Mouse (Mus musculus) forebrain, embryonic 10.5 days (tissue): ENCODE results near the gene Lpar1. TPM values are rescaled to one million over a fixed set of nuclear protein-coding genes. Genes with fewer than 3 reads are reported as not detected.
"Not testable (repeated sequence)": the region's sequence is repeated elsewhere in the genome, so short reads cannot be mapped to it uniquely, and the experiment has no call there.

Experiments used
- DNase-seq: peaks from one replicate; pipeline ENCODE4 v3.0.0-alpha.2; 2017; ENCODE audit warnings: low spot score; ENCODE audit errors: extremely low spot score
- H3K27ac ChIP-seq: fragments of 300-500 bp; sonication (generic); 2 replicates; pipeline ENCODE4 v1.5.1; 2016; ENCODE audit warnings: mild to moderate bottlenecking
- H3K27me3 ChIP-seq: fragments of 300-500 bp; sonication (generic); 2 replicates; pipeline ENCODE4 v1.6.1; 2016; ENCODE audit warnings: mild to moderate bottlenecking; ENCODE audit not compliant: poor library complexity, severe bottlenecking
- H3K36me3 ChIP-seq: fragments of 300-500 bp; sonication (generic); replicated peaks from 2 replicates; pipeline ENCODE4 v1.6.1; 2016; ENCODE audit warnings: mild to moderate bottlenecking, moderate library complexity
- H3K4me1 ChIP-seq: fragments of 300-500 bp; sonication (generic); 2 replicates; pipeline ENCODE4 v1.6.1; 2016
- H3K4me3 ChIP-seq: fragments of 300-500 bp; sonication (generic); 2 replicates; pipeline ENCODE4 v1.5.1; 2016; ENCODE audit warnings: mild to moderate bottlenecking, moderate library complexity
- H3K9me3 ChIP-seq: fragments of 300-500 bp; sonication (generic); 2 replicates; pipeline ENCODE4 v1.6.1; 2016; ENCODE audit warnings: mild to moderate bottlenecking, moderate library complexity
- WGBS: fragments of 180-500 bp; shearing (Covaris S2); methylation state at CpG from one replicate; pipeline ENCODE4 v1.1.7; 2016; 5-methylcytosine and 5-hydroxymethylcytosine counted together
- polyA plus RNA-seq: library from polyadenylated mRNA; unstranded; fragments of >200 nt; fragmentation: Nextera tagmentation; extraction: Ambion mirVana; gene quantifications from 2 replicates; pipeline ENCODE4 v1.2.1, GENCODE M21; 2016

Gene Lpar1
- polyA plus RNA-seq, 1 experiment from 2014 or later = 60.9 TPM

- H3K27me3 ChIP-seq = no peaks in the 10 kb centered on the region
- 89% methylated on average over 1 of the region's 1 CpGs for WGBS
- DNase-seq = no peak
Observed at GRCm38 (mm10) chr4:58562776-58563175, 9.1 kb upstream of the Lpar1 start.

GRCm38 (mm10) chr4:58557001-58557400 is 3.3 kb upstream of the Lpar1 start:
- 84% methylated on average over 3 of the region's 3 CpGs for WGBS

More at GRCm38 (mm10) chr4:58562776-58563175, 9.1 kb upstream of the Lpar1 start:
- no peak overlapping the region for H3K4me3 ChIP-seq
- no peaks in the 10 kb centered on the region for H3K9me3 ChIP-seq
- no peaks in the 10 kb centered on the region for H3K36me3 ChIP-seq
- H3K4me1 ChIP-seq = peaks cover 4% of the 10 kb centered on the region; the same call in 1 of the 2 replicates
- H3K27ac ChIP-seq = no peak overlapping the region

GRCm38 (mm10) chr4:58554359-58554838 is 701 bp upstream of the Lpar1 start:
- Histone ChIP-seq H3K36me3 (peaks cover 3% of the 10 kb centered on the region; the same call in 1 of the 2 replicates), H3K9me3 (no peaks in the 10 kb centered on the region), H3K4me3 (peak overlapping the region; percentile 76), H3K4me1 (peaks cover 54% of the 10 kb centered on the region), H3K27ac (peak overlapping the region; percentile 94), H3K27me3 (peaks cover 5% of the 10 kb centered on the region; the same call in 1 of the 2 replicates)
- no peak for DNase-seq
- 29% methylated on average over 10 of the region's 10 CpGs for WGBS

More at GRCm38 (mm10) chr4:58557001-58557400, 3.3 kb upstream of the Lpar1 start:
- Histone ChIP-seq H3K4me3 (no peak overlapping the region), H3K36me3 (no peaks in the 10 kb centered on the region), H3K27ac (no peak overlapping the region), H3K27me3 (no peaks in the 10 kb centered on the region), H3K4me1 (peaks cover 29% of the 10 kb centered on the region), H3K9me3 (no peaks in the 10 kb centered on the region)
- no peak for DNase-seq

GRCm38 (mm10) chr4:58552731-58553630 is 717 bp downstream of the Lpar1 start:
- under 1% methylated on average over 71 of the region's 71 CpGs for WGBS
- peaks cover 4% of the 10 kb centered on the region for H3K36me3 ChIP-seq
- H3K4me1 ChIP-seq = peaks cover 64% of the 10 kb centered on the region
- H3K4me3 ChIP-seq = peak overlapping the region; percentile 76
- peaks cover 5% of the 10 kb centered on the region; the same call in 1 of the 2 replicates for H3K27me3 ChIP-seq
- peak overlapping the region; percentile 94 for H3K27ac ChIP-seq
- DNase-seq = peak; percentile 75
- H3K9me3 ChIP-seq = no peaks in the 10 kb centered on the region

- Histone ChIP-seq H3K27ac (peak overlapping the region; percentile 94), H3K27me3 (peaks cover 5% of the 10 kb centered on the region; the same call in 1 of the 2 replicates), H3K4me3 (peak overlapping the region; percentile 76), H3K36me3 (peaks cover 11% of the 10 kb centered on the region), H3K9me3 (no peaks in the 10 kb centered on the region), H3K4me1 (peaks cover 68% of the 10 kb centered on the region)
- 4% methylated on average over 10 of the region's 10 CpGs for WGBS
- no peak for DNase-seq
Observed at GRCm38 (mm10) chr4:58552229-58552628, 1.5 kb downstream of the Lpar1 start.

GRCm38 (mm10) chr4:58551820-58552219 is 1.9 kb downstream of the Lpar1 start:
- Histone ChIP-seq H3K36me3 (peaks cover 12% of the 10 kb centered on the region), H3K27me3 (peaks cover 5% of the 10 kb centered on the region; the same call in 1 of the 2 replicates), H3K4me3 (peak overlapping the region; percentile 76), H3K27ac (peak overlapping the region; percentile 94), H3K4me1 (peaks cover 72% of the 10 kb centered on the region), H3K9me3 (no peaks in the 10 kb centered on the region)
- WGBS = under 1% methylated on average over 4 of the region's 4 CpGs
- DNase-seq = peak; percentile 88

GRCm38 (mm10) chr4:58547725-58548124 is 6.0 kb downstream of the Lpar1 start:
- peaks cover 48% of the 10 kb centered on the region for H3K36me3 ChIP-seq
- no peaks in the 10 kb centered on the region for H3K9me3 ChIP-seq
- peaks cover 5% of the 10 kb centered on the region; the same call in 1 of the 2 replicates for H3K27me3 ChIP-seq
- H3K27ac ChIP-seq = no peak overlapping the region
- 63% methylated on average over 9 of the region's 9 CpGs for WGBS
- H3K4me1 ChIP-seq = peaks cover 76% of the 10 kb centered on the region
- no peak for DNase-seq
- H3K4me3 ChIP-seq = no peak overlapping the region

- Histone ChIP-seq H3K4me3 (no peak overlapping the region), H3K4me1 (peaks cover 71% of the 10 kb centered on the region), H3K27me3 (peaks cover 5% of the 10 kb centered on the region; the same call in 1 of the 2 replicates), H3K36me3 (peaks cover 53% of the 10 kb centered on the region), H3K27ac (no peak overlapping the region), H3K9me3 (no peaks in the 10 kb centered on the region)
- WGBS = 90% methylated on average over 4 of the region's 4 CpGs
- no peak for DNase-seq
Observed at GRCm38 (mm10) chr4:58547273-58547565, 6.5 kb downstream of the Lpar1 start.

- peaks cover 5% of the 10 kb centered on the region; the same call in 1 of the 2 replicates for H3K27me3 ChIP-seq
- H3K36me3 ChIP-seq = peaks cover 58% of the 10 kb centered on the region
- peaks cover 65% of the 10 kb centered on the region for H3K4me1 ChIP-seq
- DNase-seq = peak; percentile 43
- H3K9me3 ChIP-seq = no peaks in the 10 kb centered on the region
- H3K4me3 ChIP-seq = no peak overlapping the region
- peak overlapping the region; percentile 72 for H3K27ac ChIP-seq
- 47% methylated on average over 11 of the region's 11 CpGs for WGBS
Observed at GRCm38 (mm10) chr4:58546441-58547272, 7.0 kb downstream of the Lpar1 start.

GRCm38 (mm10) chr4:58545888-58546432 is 7.7 kb downstream of the Lpar1 start:
- WGBS = 46% methylated on average over 9 of the region's 9 CpGs
- Histone ChIP-seq H3K9me3 (no peaks in the 10 kb centered on the region), H3K4me1 (peaks cover 59% of the 10 kb centered on the region), H3K27me3 (peaks cover 5% of the 10 kb centered on the region; the same call in 1 of the 2 replicates), H3K27ac (peak overlapping the region; percentile 72), H3K4me3 (no peak overlapping the region), H3K36me3 (peaks cover 63% of the 10 kb centered on the region)
- no peak for DNase-seq

- DNase-seq = no peak
- WGBS = 88% methylated on average over 3 of the region's 3 CpGs
- Histone ChIP-seq H3K36me3 (peaks cover 74% of the 10 kb centered on the region), H3K9me3 (no peaks in the 10 kb centered on the region), H3K4me1 (peaks cover 33% of the 10 kb centered on the region), H3K27me3 (no peaks in the 10 kb centered on the region), H3K4me3 (no peak overlapping the region), H3K27ac (no peak overlapping the region)
Observed at GRCm38 (mm10) chr4:58543171-58543570, 10.5 kb downstream of the Lpar1 start.

- not testable (repeated sequence) for H3K4me3 ChIP-seq, DNase-seq, H3K9me3 ChIP-seq, H3K27ac ChIP-seq, H3K27me3 ChIP-seq
- WGBS = 98% methylated on average over 7 of the region's 7 CpGs
- Histone ChIP-seq H3K4me1 (peaks cover 29% of the 10 kb centered on the region), H3K36me3 (peaks cover 70% of the 10 kb centered on the region)
Observed at GRCm38 (mm10) chr4:58542656-58543055, 11.0 kb downstream of the Lpar1 start.
